Mouse (Mus musculus) ovary, adult 18-20 months (tissue): ENCODE measurements around the gene Dpysl4.

Experiments used
- DNase-seq: peaks from one replicate; pipeline ENCODE4 v3.0.0; 2022; ENCODE audit warnings: low spot score, mixed read lengths

Dpysl4 gene

DNA sequence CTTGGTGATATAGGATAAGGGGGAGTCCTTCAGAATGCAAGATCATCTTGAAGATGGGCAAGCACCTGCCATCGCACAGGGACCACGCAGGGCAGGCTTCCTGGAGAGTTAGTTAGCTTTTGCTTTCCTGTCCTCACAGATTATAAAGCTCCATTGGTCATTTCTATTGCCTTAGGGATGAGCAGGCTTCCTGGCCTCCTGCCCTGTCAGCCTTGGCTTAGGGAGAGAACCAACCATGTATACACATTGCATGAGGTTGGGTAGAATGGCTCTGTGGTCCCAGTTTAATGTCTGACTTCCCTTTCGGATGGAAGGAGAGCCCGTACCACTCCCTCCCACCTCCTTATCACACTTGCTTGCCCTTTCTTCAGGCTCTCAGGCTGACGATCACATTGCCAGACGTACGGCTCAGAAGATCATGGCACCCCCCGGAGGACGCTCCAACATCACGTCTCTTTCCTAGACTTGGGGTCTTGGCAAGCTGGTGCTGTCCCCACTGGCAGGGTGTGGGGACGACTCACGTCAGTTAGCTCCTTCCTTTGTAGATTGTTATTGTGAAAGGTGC lies 14.8 kb downstream of the Dpysl4 start:
- no peak for DNase-seq

- no peak for DNase-seq
Measured at GRCm38 (mm10) chr7:139101286-139101804, 15.5 kb downstream of the Dpysl4 start.

GRCm38 (mm10) chr7:139101826-139102225 lies 16.0 kb downstream of the Dpysl4 start:
- no peak for DNase-seq

DNA sequence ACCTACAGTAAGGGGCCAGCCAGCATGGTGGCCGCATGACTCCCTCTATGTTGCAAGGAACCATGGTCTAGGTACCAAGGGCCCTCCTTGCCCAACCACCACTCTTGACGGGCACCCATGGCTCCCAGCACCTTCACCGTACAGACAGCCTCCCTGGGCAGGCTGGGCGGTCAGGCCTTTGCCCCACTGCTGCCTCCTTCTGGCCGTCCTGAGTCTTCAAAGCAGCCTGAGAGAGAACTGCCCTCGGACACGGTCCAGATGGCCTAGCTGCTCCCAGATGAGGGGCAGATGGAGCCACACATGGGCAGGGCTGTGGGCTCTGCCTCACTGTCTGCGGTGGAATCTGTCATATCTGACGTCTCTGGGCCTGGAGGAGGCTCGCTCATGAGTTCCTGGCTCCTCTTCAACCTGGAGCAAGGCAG lies 18.2 kb downstream of the Dpysl4 start:
- DNase-seq: no peak

- DNase-seq: no peak
Measured at GRCm38 (mm10) chr7:139105076-139105475, 19.3 kb downstream of the Dpysl4 start.

DNA sequence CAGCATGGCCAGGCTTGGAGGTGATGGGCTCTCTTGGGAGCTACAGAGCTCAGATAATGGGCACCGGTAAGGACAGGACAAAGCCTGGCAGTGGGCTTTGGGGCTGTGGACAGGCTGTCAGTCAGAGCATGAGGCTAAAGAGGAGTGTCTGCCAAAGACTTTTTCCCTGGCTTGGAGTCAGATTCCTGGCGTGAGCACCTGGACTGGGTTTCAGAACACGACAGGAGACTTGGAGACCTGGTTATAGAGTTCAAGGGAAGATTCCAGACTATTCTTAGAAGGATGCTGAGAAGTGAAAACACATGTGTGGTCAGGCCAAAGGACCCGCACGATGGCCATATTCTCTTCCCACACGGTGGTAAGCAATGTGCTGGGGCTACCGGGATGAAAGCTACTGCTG lies 19.9 kb downstream of the Dpysl4 start:
- no peak for DNase-seq

DNA sequence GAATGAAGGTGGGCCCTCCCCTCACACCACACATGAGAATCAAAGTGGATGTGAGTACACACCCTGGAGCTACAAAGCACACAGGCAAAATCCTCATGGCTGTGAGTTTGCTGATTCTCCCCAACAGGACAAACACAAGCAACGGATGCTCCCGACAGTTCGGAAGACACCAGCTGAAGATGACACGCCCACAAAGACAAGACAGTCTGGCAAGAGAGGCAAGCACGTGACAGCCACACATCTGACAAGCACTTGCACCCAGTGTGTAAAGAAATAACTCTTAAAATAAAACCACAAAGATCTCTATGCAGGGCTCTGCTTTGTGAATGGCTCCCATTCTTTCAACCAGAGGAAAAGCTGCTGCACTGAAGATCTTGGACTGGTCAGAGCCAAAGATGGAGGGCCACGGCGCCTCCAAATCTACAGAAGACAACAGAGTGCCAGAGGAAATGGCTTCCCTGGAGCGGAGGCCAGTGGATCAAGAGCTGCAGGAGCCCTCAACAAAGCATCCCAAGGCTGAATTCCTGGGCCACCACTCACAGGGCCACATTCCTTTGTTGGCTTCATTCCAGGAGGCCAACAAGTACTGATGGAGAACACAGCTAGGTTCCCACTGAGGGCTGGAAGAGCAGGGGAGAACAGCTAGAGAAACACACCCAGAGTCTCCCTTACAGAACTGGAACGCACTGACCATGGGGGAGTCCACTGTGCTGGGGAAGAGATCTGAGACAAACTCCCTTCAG lies 22.3 kb downstream of the Dpysl4 start:
- DNase-seq: peak; percentile 12

DNA sequence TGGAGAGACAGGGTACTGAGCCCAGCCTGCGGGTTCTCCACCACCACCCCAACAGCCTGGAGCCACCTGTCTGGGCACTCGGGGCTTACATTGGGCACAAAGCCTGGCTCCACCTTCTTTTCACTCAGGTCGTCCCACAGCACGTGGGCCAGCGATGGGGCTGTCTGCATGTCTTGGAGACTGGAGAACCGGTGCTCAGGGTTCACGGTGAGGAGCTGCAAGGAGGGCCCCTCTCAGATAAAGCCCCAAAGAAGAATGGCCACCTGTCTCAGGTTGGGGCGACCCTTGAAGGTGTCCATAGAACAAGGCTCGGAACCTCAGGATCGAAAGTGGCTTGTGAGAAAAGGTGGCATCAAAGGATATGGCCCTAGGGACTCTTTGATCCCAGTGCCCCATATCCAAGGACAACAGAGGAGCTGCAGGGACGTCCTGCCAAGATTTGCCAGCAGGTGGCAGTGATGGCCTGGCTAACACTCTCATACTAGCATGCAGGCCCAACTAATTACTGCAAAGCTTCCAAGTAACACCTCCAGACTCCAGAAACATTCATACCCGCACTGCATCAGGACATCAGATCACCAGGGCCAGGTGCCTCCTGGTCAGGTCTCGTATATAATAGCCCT lies 33.5 kb downstream of the Dpysl4 start:
- DNase-seq: peak; percentile 64

GRCm38 (mm10) chr7:139119775-139120153 lies 34.0 kb downstream of the Dpysl4 start:
- DNase-seq: no peak

- no peak for DNase-seq
Measured at GRCm38 (mm10) chr7:139125881-139126280, 40.1 kb downstream of the Dpysl4 start.

GRCm38 (mm10) chr7:139126549-139126948 lies 40.7 kb downstream of the Dpysl4 start:
- no peak for DNase-seq

DNA sequence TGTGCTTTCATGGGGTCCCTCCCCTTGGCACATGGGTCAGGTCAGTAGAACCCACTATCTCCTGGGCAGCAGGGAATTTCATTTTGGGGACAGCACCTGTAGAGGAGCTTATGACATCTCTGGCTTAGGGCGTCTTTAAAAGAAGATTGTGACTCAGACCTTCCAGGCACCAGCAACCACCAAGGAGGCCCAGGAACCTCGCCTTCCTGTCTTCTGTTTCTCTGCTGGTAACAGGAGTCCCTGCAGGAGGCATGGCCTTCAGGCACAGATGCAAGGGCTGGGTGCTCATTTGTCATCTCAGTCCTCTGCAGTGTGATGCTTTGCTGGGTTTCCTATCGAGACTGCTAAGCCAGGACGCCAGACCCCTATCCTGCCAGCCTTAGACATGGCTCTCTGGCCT lies 43.2 kb downstream of the Dpysl4 start:
- no peak for DNase-seq

- no peak for DNase-seq
Measured at GRCm38 (mm10) chr7:139130361-139130760, 44.6 kb downstream of the Dpysl4 start.

DNA sequence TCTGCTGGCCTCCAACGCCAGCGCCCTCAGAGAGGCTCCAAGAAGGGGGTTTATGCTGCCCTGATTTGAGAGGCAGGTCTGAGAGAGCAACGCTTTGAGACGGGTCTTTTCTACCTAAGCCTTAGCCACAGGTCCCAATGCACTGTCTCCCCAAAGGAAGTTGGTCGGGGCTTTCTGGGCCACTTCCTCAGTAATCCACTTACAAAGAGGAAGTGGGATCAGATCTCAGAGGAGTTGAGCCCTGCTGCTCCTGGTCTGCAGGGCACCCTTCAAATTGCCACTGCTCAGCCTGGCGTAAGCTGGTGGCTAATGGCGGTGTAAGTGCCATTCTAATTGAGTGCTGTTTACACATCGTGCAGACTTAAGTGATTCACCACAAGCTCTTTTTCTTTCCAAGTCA lies 45.7 kb downstream of the Dpysl4 start:
- no peak for DNase-seq

DNA sequence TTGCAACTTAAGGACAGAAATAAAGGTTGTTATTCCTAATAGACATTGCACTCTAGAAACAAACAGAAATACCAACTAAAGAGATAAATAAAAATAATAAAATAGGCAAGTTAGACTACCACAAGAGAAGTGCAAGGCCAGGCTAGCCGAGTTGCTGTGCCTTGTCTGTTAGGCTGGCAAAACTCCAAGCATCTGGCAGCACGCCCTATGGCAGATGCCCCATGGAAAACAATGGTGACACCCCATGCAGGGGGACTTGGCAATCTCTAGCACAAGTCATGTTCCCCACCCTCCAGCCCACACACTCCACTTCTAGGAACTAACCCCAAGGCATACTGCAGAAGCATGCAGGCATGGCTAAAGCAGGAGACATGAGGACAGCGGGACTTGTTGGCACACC lies 47.6 kb downstream of the Dpysl4 start:
- DNase-seq: peak; percentile 60

DNA sequence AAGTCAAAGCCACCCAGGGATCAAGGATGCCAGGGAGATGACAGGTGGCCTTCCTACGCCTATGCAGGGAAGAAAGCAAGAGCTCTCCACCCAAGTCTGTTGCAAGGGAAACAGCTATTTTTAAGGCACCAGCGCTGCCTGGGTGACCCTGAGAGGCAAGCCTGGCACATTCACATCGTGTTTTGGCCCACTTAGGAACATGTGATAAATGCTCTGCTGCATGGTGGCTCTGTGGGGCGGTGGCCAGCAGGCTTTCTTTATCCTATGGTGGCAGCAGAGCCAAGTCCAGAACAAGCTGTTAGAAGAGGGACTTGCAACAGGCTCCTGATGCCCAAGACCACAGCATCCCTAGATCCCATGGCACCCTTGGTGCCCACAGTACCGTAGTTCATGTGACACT lies 49.4 kb downstream of the Dpysl4 start:
- no peak for DNase-seq

DNA sequence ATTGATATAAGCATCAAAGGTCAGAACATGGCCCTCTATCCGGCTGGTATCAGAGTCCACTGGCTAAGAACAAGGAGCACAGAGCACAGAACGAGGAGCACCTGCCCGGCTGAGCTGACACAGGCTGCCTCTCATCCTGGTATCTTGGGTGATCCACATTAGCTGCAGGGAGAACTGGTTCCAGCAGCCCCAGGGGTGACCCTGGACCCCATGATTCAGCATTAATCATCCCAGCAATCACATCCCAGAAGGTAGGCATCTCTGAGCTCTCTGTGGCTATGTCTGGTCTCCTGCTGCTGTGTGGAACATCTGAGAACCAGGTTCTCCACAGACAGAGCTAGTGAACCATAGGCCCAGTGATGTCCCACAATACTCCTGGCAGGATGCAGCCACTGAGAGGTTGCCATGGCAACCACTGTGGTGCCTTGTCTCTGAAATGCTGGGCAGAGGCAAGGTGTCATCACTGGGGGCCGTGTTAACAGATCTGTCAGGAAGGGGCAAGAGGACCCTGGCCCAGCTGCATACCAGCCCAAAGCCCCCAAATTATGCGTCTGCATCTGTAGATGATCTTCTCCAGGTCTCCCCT lies 51.2 kb downstream of the Dpysl4 start:
- DNase-seq: no peak

DNA sequence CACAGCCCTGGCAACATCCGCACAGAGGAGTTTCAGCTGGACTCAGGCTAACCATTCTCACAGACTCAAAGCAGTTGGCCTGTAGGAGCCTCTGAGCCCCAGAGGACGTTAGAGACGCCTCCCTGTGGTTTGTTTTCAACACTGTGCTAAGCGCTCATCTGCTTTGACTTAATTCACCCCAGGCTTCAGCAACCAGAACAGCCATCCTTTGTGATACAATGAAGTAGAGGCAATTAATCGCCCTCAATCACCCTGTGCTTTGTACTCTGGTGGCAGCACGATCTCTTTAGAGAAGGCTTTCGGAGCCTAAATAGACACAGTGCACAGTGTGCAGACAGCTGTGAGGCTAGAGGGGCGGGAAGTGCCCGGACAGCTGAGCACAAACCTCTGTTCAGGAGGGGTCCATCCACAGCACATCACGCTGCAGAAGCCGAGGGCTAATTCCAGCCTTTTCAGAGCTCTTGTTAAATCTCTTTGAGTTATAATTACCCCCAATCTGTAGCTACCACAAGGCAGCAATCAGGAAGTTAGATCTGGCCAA lies 54.2 kb downstream of the Dpysl4 start:
- DNase-seq: no peak

DNA sequence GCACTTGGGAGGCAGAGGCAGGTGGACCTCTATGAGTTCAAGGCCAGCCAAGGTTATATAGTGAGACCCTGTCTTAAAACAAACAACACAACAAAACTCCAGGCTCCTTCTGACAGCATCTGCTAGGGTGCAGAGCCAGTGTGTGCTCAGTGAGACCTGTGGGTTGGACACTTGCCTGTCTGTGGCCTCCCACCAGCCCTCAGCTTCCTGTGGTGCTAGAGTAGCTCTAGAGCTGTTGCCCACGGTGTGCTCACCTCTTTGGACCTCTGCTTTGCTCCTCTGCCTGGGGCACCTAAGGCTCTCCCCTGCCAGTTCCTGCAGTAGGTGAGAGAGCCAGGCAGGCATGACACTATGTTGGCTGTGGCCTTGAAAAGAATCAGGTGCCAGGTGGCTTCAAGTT lies 58.0 kb downstream of the Dpysl4 start:
- DNase-seq: no peak

GRCm38 (mm10) chr7:139145891-139146290 lies 60.1 kb downstream of the Dpysl4 start:
- no peak for DNase-seq

DNA sequence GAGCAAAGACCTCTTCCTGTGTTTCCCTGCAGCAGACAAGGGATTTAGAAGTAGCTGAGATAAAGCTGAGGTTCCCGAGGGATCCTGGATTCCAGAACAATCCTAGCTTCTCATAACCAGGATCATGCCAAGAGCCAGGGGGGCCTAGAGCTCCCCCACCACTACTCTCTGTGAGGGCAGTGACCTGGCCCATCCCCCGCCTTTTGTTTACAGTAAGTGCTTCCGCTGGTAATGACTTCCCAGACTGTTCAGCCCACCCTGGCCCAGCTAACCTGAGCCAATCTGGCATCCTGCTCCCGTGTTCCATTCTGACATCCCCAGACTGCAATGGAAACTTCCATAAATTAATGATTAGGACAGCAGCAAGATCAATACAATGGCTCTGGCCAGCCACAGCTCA lies 61.6 kb downstream of the Dpysl4 start:
- no peak for DNase-seq

GRCm38 (mm10) chr7:139149373-139149772 lies 63.6 kb downstream of the Dpysl4 start:
- DNase-seq: no peak

DNA sequence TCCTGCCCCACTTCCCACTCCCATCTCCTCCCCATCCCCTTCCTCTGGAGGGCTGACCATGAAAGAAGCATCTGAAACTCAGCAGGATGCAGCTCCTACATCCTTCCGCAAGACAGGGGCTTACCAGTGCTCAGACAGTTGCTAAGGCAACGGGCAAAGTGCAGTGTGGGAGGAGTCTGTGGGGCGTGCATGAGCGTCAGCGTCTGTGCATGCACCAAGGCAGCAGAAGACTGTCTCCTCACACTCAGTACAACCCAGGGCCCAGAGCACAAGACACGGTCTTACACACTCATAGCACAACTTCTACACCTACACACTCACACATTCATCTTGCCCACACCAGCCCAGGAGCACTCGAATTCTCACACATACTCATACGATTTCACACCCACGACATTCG lies 65.3 kb downstream of the Dpysl4 start:
- no peak for DNase-seq
